Mouse (Mus musculus) Patski (cell line): ENCODE measurements at regions not wholly inside any gene's neighbourhood (a gene's known extent, or its start where the extent isn't known, plus 50 kb on each side); places are given as distances from the start of the nearest gene placed in this dataset.

Experiments
- ATAC-seq: fragments of 100-300 bp; one replicate; pipeline ENCODE4 v1.8.0; 2021
- CTCF ChIA-PET: fragments of 350-600 bp; sonication (Branson Sonifier 250); formaldehyde crosslinking; loops from one replicate; lab custom pipeline; 2022; ENCODE audit warnings: inconsistent platforms; lab: Charles Lee
- POLR2A ChIA-PET: fragments of 350-600 bp; sonication (Branson Sonifier 250); formaldehyde crosslinking; loops from one replicate; lab custom pipeline; 2022; ENCODE audit warnings: antibody characterized with exemption, inconsistent platforms; lab: Charles Lee
- DNase-seq: peaks from one replicate; pipeline ENCODE4 v3.0.0-alpha.2; 2011; ENCODE audit warnings: low read depth, low spot score
- H3K27me3 ChIP-seq: fragments of 371-371 bp; one replicate; pipeline ENCODE4 v1.5.1; 2021
- CTCF ChIP-seq: fragments of 100-300 bp; IDR thresholded peaks from one replicate; pipeline ENCODE4 v1.5.1; 2021
- in situ Hi-C: fragments of 300-500 bp; cut with MboI; formaldehyde crosslinking; loops from 3 replicates; pipeline ENCODE4 v1.11.1; 2018; ENCODE audit warnings: low pct_unique_long_range_greater_than_20kb, mixed read lengths

DNA sequence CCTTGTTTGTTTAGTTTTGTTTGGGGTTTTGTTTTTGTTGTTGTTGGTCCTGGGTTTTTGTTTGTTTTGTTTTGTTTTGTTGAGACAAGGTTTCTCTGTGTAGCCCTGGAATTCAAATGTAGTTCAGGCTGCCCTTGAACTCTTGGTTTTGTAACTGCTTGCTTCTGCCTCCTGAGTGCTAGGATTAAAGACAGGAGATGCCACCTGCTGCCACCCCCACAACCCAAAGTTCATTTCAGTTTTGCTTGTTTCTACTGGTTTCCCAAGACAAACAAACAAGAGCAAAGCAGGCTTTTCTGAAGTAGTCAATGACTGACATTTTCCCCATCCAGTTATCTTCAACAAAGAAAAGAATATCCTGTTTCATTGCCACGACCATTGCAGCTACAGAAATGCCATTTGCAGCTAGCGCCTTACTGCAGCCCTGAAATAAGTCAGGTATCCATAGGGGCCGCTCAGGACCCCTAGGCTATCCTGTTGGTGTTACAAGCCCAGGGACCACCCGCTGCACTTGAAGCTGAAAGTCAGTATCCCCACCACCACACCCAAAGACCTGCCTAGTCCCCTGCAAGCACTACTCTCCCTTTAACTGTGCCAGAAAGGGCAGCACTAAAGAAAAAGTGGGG is 108.3 kb upstream of the Egln3 start:
- ATAC-seq, result no peak
- CTCF ChIA-PET, result interaction anchor here (1.0 kb wide), 1 partner anchor 111 kb away, joined by 3 read pairs; no protein-coding TSS in a partner anchor
- in situ Hi-C loops, result no loop called here
- no peak for TF ChIP-seq CTCF
- POLR2A ChIA-PET, result no interaction called here
- no peak for DNase-seq
- no peaks in the 10 kb centered on the region for H3K27me3 ChIP-seq

DNA sequence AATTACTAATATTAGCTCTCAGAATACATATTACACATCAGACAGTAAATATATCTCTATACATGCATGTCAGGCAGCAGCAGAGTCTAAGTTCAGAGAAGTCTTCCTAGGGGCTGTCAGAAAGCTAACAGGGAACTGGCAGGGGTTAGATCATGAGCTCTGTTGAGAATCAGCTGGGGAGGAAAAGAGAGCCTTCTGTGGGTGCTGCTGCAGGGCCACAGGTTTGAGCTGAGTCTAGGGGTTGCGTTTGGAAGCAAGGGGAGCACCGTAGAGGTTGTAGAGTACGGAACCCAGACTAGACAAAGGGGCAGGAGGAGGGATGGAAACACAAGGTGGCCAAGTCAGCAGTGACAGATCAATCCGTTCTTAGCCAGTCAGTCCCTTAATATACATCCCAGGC is 106.2 kb upstream of the Egln3 start:
- ChIA-PET CTCF (interaction anchor here (1.3 to 1.5 kb wide), 2 partner anchors 13 to 22 kb away, joined by 4 to 5 read pairs; no protein-coding TSS in a partner anchor), POLR2A (no interaction called here)
- no peak for DNase-seq
- TF ChIP-seq CTCF, result no peak
- ATAC-seq, result no peak
- H3K27me3 ChIP-seq, result no peaks in the 10 kb centered on the region
- in situ Hi-C loops, result no loop called here

DNA sequence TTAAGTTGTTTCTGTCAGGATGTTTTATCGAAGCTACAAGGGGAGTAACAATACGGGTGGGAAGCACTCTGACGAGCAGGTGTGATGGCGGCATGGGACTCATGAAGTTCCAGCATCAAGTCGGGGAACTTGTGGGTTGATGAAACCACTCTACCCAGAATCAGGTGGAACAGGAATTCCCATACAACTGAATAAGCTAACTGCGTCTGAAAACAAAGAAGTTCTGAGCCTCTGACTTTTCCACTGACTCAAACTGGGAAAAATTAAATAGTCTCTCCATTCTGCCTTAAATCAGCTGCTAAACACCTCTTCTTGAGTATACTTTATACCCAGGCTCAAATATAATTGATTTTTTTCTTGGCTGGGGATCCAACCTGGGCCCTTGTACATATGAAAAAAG is 105.6 kb upstream of the Egln3 start:
- no peak for ATAC-seq
- in situ Hi-C loops, result no loop called here
- no peaks in the 10 kb centered on the region for H3K27me3 ChIP-seq
- DNase-seq, result no peak
- POLR2A ChIA-PET, result no interaction called here
- TF ChIP-seq CTCF, result no peak
- CTCF ChIA-PET, result interaction anchor here (1.3 to 1.5 kb wide), 2 partner anchors 14 to 21 kb away, joined by 4 to 5 read pairs; no protein-coding TSS in a partner anchor

DNA sequence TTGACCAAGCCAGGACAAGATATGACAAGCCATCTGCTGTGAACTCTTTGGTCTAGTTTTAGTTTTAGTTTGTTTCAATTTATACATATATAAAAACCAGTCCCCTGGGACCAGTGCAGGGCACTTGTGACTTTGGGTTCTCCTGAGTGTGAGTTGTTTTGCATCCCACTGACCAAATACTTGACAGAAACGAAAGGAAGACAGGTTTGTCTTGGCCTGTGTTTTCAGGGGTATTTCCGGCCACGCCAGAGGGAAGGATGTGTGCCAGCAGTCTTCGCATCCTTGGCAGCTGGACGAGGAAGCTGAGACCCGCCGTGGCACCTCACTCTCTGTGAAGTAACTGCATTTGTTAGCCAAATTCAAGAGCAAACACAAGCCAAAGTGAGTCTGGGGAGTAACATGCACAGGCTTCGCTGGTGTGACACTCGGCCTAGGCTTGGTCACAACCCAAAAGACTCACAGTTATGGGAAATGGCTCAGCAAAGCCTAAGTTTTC is 101.5 kb upstream of the Egln3 start:
- no peaks in the 10 kb centered on the region for H3K27me3 ChIP-seq
- CTCF ChIA-PET, result no interaction called here
- POLR2A ChIA-PET, result no interaction called here
- DNase-seq (no peak), ATAC-seq (no peak)
- TF ChIP-seq CTCF, result no peak
- in situ Hi-C loops, result no loop called here

DNA sequence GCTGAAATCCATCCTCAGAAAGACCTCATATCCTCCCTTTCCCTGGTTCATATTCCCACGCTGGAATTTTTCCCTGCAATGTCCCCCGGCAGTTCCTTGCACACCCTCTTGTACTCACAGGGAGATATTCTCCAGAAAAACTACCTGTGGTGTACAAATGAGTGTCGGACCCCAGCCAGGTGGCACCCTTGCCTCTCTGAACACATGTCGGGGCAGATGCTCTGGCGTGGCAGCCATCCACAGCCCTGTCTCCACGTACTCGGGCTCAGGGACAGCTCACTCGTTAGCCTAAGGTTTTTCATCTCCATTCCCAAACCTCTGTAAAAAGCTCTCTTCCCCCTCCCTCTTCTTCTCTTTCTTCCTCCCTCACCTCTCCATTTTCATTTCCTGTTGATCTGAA is 100.1 kb upstream of the Egln3 start:
- TF ChIP-seq CTCF, result no peak
- POLR2A ChIA-PET, result no interaction called here
- ATAC-seq (no peak), DNase-seq (no peak)
- no peaks in the 10 kb centered on the region for H3K27me3 ChIP-seq
- CTCF ChIA-PET, result interaction anchor here (1.3 kb wide), 1 partner anchor 27 kb away, joined by 3 read pairs; no protein-coding TSS in a partner anchor
- in situ Hi-C loops, result no loop called here

DNA sequence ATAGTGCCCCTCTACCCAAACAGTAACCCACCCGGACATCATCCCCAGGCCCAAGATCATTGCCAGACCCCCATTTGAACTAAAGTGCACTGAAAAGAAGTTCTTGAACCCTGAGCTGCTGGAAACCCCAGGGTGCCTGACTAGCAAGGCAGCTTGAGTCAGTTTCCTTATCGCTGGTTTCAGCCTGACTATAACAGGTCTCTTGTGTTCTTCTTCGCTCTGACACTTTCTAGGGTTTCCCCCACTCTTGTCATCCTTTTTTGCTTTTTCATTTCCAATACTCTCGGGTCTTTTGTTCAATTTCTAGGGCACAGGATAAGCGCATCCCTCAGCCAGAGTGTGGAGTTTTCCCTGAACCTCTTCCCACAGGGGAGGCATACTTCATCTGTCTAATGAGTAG is 95.8 kb upstream of the Egln3 start:
- H3K27me3 ChIP-seq, result no peaks in the 10 kb centered on the region
- no peak for TF ChIP-seq CTCF
- POLR2A ChIA-PET, result no interaction called here
- DNase-seq (no peak), ATAC-seq (no peak)
- CTCF ChIA-PET, result no interaction called here
- in situ Hi-C loops, result no loop called here

DNA sequence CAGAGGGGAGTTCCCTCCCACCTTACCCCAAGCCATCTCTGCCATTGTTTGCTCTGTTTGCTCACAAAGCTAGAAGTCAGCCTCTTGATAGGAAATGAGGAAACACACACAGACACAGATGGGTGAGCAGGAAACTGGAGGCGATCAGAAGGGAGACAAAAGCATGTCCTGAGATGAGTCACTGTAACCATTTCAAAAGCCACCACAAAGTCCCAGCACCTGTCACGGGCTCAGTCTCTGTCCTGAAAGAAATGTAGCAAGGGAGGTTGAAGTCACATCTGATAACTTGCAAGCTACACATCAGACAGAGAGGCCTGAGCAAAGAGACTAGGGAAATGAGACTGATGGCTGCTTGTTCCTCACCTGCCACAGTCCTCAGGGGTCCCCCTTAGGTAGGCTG is 89.6 kb upstream of the Egln3 start:
- in situ Hi-C loops, result no loop called here
- POLR2A ChIA-PET, result no interaction called here
- H3K27me3 ChIP-seq, result no peaks in the 10 kb centered on the region
- ATAC-seq, result no peak
- CTCF ChIA-PET, result no interaction called here
- no peak for DNase-seq
- TF ChIP-seq CTCF, result no peak

DNA sequence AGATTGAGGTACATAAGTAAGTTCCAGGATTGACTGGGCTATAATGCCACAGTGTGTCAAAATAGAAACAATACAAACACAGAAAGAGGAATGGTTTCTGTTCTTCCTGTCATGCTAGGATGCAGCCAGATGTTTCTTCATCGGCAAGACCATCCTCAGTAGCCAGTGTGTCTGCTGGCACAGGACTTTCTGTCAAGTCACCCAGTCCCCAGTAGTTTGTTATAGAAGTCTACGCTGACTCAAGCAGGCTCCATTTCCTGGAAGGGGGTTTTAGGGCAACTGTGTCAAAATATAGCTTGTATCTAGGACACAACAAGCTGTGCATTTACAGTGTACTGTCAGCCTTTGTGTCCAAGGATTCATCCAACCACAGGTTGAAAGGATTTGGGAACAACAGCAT is 86.7 kb upstream of the Egln3 start:
- CTCF ChIA-PET, result no interaction called here
- TF ChIP-seq CTCF, result no peak
- DNase-seq, result no peak
- POLR2A ChIA-PET, result no interaction called here
- no peaks in the 10 kb centered on the region for H3K27me3 ChIP-seq
- ATAC-seq, result no peak
- in situ Hi-C loops, result no loop called here

DNA sequence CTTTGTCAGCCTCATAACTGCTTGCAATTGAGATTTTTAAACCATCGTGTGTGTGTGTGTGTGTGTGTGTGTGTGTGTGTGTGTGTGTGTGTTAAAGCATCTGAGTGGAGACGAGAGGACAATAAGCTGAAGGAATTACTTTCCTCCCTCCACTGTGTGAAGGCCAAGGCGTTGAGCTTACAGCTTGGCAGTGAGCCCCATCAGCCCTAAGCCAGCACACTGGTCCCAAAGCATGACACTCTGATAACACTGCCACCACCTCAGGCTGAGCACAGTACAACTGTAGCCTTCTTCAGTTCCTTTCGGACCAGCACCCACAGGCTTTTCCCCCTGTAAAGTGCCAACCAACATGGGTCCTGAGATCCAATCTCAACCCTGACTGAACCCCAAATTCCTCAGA is 85.1 kb upstream of the Egln3 start:
- POLR2A ChIA-PET, result no interaction called here
- H3K27me3 ChIP-seq, result no peaks in the 10 kb centered on the region
- no peak for DNase-seq
- in situ Hi-C loops, result no loop called here
- no peak for TF ChIP-seq CTCF
- CTCF ChIA-PET, result interaction anchor here (1.4 kb wide), 1 partner anchor 20 kb away, joined by 5 read pairs; no protein-coding TSS in a partner anchor
- no peak for ATAC-seq

DNA sequence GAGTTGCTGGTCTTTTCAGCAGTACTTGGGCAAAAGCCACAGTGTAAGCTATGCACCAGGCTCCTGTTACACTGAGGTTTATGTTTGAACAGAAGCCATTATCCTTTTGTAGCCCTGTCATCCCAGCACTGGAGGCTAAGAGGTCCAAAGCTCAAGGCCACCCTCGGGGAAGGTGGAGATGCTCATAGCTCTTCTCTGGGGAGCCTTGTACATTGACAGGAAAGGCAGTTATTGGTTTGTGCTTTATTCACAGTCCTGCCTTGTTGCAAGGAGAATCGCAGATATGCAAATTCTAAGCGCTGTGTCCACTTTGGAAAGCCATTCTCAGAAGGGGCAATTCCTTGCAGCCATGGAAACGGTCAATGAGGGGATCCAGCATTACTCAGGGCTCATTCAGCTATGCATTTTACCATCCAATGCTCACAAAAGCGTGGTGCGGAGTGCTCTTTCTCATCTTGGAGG is 84.4 kb upstream of the Egln3 start:
- ATAC-seq (no peak), DNase-seq (no peak)
- H3K27me3 ChIP-seq, result no peaks in the 10 kb centered on the region
- ChIA-PET POLR2A (no interaction called here), CTCF (interaction anchor here (1.4 kb wide), 1 partner anchor 21 kb away, joined by 5 read pairs; no protein-coding TSS in a partner anchor)
- in situ Hi-C loops, result no loop called here
- no peak for TF ChIP-seq CTCF

DNA sequence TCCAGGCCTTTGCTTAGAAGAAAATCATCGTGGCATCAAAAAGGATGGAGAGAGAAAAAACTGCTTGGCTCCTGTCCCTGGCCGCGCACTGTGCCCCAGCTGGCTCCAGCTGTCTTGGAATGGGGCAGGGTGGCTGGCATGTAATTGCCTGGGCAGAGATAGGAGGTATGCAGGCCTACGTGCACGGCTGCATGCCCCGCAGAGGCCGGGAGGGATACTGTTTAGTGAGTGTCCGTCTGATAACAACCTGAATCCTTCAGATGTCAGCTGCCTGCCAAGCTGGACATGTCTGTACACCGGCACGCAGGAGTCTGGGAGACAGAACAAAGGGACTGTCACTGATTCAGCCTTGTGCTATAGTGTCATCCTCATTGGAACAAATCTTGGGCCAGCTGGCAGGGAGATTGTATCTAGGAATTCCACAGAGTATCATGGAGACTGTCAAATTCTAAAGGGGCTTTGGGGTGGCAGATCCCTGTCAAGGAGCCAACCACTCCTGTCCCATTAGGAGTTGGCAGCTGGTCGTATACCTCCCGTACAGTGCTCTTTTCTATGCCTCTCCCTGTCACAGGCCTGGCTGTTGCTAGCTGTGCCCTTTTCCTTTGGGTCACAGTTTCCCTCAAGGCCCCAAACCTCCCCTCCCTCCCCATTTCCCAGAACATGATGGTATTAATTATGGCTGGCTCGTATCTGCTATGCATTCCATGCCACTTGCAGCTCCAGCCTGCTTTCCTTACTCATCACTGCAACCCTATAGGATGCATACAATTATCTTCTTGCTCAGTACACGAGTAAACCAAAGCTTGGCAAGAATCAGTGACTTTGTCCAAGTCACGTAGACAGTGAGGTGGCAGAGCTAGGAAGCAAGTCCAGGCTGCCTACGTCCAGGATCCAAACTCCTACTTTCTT is 83.5 kb upstream of the Egln3 start:
- POLR2A ChIA-PET, result no interaction called here
- CTCF ChIA-PET, result interaction anchor here (1.4 kb wide), 1 partner anchor 22 kb away, joined by 5 read pairs; no protein-coding TSS in a partner anchor
- no peak for DNase-seq
- in situ Hi-C loops, result no loop called here
- no peaks in the 10 kb centered on the region for H3K27me3 ChIP-seq
- no peak for ATAC-seq
- no peak for TF ChIP-seq CTCF
